Mouse (Mus musculus) neural tube, embryonic 10.5 days (tissue): Measurements from ENCODE around the gene Car7.
"Not testable (repeated sequence)": the region's sequence is repeated elsewhere in the genome, so short reads cannot be mapped to it uniquely, and the experiment has no call there.

Experiments used
- DNase-seq: peaks from one replicate; pipeline ENCODE4 v3.0.0-alpha.2; 2017; ENCODE audit warnings: low spot score; ENCODE audit errors: extremely low spot score

The Car7 gene

DNA sequence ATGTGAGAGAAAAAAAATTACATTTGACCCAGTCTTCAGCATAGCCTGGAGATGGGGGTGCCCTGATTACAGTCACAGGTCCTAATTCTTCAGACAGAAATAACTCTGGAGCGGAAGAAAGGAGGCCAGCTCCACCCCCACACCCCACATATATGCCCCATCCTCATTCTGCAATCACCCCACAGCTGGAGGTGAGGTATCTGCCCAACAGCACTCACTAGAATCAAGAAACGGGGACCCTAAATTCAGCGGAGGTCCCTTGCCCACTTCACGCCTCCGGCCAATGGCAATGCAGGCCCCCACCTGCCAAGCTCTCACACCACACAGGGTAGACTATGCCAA is 30.9 kb downstream of the Car7 start:
- no peak for DNase-seq

- no peak for DNase-seq
Observed at GRCm38 (mm10) chr8:104569559-104569958, 35.1 kb downstream of the Car7 start.

DNA sequence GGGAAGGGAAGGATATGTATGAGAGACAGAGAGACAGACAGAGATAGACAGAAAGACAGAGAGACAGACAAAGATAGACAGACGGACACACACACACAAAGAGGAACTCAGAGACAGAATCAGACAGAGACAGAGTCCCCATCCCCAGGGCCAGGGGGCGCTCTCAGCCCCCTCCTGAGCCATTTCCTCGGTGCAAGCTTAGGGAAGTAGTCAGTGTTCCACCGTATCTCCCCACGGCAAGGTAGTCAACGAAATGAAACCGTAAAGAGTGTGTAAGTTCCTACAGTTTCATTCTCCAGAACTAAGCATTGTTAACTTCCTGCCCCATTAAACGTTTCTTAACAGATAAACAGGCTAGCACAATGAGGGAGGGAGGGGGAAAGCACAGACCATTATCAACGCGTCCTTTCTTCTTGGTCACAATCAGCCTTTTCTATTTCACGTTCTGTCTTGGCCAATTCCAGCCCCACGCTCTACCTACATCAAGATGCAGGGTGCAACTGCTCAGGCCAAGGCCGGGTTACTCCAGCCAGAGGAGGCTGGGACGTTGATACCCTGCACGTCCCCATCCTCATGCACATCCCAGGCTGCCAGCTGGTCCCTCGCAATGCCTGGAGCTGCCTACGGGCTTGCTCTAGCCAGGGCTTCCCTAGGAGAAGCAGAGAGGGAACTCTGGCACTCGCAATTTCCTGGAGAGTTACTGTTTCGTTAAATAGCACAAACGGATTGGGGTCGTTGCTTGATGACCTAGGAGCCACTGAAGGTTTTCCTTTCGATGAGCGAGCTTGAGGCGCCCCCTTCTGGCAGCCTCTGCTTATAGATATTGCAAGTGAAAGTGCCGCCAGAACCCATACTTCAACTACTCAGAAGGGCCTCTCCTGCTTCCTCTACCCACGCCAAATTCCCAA is 36.2 kb downstream of the Car7 start:
- peak; percentile 87 for DNase-seq

GRCm38 (mm10) chr8:104576820-104577219 is 42.3 kb downstream of the Car7 start:
- no peak for DNase-seq

GRCm38 (mm10) chr8:104577606-104578005 is 43.1 kb downstream of the Car7 start:
- DNase-seq: not testable (repeated sequence)

GRCm38 (mm10) chr8:104584522-104584921 is 50.0 kb downstream of the Car7 start:
- no peak for DNase-seq

GRCm38 (mm10) chr8:104590284-104590683 is 55.8 kb downstream of the Car7 start:
- no peak for DNase-seq

- DNase-seq: peak; percentile 88
Observed at GRCm38 (mm10) chr8:104591133-104591834, 56.8 kb downstream of the Car7 start, which contains the start of gene Pdp2. Gene Pdp2 (plus strand): TSS chr8:104591451.

DNA sequence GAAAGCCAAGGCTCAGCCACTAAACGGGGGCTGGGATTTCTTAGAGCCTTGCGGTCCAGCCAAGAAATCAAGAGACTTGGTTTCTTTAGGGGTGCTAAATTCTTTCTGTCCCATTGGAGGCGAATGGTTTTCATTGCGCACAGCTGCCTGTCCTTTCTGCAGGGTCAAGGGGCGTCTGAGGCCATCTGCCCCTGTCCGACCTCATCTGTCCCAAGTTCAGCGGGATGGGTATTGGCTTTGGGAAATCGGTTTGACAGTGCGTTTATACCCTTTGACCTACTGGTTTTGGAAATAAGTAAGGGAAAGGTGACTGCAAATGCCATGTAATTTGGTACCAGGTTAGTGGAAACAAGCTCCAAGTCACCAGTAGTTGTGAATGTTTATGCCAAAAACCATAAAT is 57.4 kb downstream of the Car7 start:
- no peak for DNase-seq

DNA sequence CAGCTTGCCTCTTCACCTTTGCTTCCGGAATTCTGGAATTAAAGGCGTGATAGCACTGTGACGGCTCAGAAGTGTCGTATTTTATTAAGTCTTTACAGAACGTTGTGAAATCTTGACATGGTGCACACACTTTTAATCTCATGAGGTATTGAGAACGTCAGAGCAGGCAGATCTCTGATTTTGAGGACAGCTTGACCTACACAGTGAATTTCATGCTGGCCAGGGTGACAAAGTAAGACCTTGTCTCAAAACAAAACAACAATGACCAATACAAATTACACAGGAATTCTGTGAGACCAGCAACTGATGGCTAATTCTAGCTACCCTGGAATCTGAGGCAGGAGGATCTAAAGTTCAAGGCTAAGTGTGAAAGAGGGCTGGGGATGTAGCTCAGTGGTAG is 58.1 kb downstream of the Car7 start:
- DNase-seq: no peak

DNA sequence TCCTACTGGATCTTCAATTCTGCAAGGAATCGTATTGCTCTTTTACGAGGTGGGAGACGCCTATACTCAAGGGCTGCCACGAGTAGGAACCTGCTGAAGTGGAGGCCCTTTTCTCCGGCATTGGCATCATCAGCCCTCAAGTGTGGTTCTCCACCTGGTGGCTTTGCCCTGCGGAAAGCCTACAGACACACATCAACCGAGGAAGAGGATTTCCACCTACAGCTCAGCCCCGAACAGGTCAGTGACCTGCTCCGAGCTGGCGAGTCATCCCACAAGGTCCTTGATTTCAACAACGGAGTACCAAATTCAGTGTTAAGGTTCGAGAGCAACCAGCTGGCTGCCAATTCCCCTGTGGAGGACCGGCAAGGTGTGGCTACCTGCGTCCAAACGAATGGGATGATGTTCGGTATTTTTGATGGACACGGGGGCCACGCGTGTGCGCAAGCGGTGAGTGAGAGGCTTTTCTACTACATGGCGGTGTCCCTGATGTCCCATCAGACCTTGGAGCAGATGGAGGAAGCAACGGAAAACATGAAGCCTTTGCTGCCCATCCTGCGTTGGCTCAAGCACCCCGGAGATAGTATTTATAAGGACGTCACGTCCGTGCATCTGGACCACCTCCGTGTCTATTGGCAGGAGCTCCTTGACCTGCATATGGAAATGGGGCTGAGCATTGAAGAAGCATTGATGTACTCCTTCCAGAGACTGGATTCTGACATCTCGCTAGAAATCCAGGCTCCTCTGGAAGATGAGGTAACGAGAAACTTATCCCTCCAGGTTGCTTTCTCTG is 59.2 kb downstream of the Car7 start:
- DNase-seq: no peak

DNA sequence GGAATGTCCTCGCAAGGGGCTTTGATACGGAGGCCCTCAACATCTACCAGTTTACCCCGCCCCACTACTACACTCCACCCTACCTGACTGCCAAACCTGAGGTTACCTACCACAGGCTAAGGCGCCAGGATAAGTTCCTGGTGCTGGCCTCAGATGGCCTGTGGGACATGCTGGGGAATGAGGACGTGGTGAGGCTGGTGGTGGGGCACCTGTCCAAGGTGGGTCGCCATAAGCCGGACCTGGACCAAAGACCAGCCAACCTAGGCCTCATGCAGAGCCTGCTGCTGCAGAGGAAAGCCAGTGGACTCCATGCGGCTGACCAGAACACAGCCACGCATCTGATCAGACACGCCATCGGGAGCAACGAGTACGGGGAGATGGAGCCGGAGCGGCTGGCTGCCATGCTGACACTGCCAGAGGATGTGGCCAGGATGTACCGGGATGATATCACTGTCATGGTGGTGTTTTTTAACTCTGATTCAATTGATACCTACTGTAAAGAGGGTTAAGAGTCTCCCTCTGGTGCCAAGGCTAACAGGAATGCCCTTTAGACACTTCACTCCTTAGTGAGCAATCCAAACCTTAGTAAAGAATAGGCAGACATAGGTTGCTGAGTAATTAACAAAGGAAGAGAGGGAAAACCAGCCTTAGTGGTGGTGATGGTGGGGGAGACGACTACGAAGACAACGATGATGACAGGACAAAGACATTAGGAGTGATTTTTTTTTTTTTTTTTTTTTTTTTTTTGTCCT is 60.3 kb downstream of the Car7 start:
- no peak for DNase-seq

DNA sequence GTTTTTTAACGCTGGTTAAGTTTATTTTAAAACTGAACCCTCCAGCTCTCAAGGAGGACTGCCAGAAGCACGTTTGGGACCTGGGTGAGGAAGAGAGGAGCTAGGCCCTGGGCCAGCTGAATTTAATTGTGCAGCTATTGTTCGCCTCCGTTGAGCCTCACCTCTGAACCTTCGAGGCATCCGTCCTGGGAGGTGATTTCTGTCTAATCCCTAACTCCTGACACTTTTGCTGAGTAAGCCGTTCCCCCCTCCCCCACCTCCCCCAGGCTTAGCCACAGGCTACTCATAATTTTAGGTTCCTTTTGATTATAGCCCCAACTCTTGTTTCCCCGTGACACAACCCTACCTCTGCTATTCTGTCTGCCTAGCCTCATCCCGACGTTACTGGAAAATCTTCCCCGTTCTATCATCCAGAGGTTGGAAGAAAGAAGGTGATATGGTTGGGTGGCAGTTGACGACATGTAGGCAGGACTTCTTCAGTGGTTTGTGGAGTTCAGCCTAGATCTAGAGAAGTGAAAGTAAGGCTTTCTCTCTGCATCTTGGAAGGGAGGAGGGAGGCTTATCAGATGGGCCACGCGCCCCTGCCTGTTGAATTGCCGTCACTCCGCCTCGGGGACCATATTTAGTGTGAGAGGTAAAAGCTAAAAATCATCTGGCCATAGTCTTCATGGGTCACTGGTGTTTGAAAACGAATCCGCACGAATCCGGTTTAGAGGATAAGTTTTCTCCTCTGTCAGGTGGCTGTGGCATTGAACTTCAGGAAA is 61.5 kb downstream of the Car7 start:
- no peak for DNase-seq

DNA sequence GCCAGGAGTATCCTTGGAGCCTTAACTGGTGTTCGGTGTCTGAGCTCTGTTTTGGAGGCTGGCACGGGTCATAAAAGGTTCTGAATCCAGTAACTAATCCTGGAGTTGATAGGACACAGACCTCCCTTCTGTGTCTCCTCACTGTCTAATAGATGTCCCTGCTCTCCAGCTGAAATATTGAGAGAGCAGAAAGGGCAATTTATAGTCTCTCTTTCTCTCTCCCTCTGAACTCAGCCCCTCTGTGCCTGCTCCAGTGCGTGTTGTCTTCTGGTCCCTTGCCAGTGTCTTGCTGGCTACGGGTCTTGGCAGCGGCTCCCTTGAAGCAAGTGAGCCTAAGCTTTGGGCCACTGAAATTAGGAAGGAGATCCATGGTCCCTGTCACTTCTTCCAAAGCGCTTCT is 63.2 kb downstream of the Car7 start:
- no peak for DNase-seq

- DNase-seq: no peak
Observed at GRCm38 (mm10) chr8:104598496-104598895, 64.0 kb downstream of the Car7 start.
